Mouse (Mus musculus) lung, embryonic 16.5 days (tissue): ENCODE measurements around the gene Tnfrsf21. TPM values are rescaled to one million over a fixed set of nuclear protein-coding genes. Genes with fewer than 3 reads are reported as not detected.

Experiments
- polyA plus RNA-seq: library from polyadenylated mRNA; unstranded; fragments of >200 nt; fragmentation: Nextera tagmentation; extraction: Ambion mirVana; gene quantifications from 2 replicates; pipeline ENCODE4 v1.2.1, GENCODE M21; 2015

The Tnfrsf21 gene
- polyA plus RNA-seq, 1 experiment from 2014 or later, result 45.0 TPM

Other genes with a start within 250 kb of the Tnfrsf21 start
- 24.2 TPM in 2 replicates for gene Cd2ap, start 139.9 kb upstream of the Tnfrsf21 start, polyA plus RNA-seq